Mouse (Mus musculus) 3T3-L1 (cell line): ENCODE results near the gene Foxe1.
A peak's percentile ranks its signal among the peaks of the same experiment; 100 is the strongest.

ENCODE experiments used
- DNase-seq: peaks from one replicate; pipeline ENCODE4 v3.0.0-alpha.2; 2015; ENCODE audit warnings: low read depth, low spot score

Gene Foxe1

DNA sequence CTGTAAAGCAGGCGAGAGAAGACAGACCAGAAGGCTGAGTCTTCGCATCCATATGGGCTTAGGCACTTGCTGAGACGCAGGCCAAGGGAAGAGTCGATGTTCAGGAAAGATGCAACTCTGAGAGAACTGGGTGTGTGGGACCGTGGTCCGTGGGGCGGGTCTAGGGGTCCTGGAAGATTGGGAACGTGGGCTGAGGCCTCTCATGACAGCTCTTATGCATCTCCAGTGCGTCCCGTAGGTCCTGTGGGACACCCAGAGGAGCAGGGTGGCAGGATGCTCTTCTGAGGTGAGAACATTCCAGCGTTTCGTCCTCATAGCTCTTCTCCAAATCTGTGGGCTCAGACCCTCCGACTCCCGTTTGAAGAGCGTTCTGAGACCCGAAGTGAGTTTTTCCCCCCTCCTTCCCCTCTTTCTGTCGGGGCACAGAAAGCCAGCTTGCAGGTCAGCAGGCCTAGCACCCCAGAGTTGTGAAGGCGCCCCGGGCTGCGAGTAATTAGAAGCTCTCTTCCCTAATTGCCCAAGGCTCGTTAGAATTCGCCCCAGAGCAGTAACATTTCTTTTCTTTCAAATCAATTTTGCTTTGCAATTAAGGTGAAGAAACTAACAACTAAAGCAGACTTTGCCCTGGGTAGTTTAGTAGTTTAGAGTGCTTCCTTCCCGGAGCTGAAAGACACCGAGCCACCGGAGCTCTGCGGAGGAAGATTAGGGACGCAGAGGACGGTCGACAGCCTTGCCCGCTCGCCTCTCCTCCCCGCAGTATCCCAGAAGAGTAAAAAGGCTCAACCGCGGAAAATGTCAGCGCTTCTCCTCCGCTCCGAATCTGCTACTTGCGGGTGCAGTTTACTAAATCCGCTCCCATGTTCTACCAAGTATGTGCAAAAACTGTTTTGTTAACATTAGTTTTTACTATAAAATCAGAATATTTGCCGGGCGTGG lies 4.4 kb downstream of the Foxe1 start:
- DNase-seq: no peak

DNA sequence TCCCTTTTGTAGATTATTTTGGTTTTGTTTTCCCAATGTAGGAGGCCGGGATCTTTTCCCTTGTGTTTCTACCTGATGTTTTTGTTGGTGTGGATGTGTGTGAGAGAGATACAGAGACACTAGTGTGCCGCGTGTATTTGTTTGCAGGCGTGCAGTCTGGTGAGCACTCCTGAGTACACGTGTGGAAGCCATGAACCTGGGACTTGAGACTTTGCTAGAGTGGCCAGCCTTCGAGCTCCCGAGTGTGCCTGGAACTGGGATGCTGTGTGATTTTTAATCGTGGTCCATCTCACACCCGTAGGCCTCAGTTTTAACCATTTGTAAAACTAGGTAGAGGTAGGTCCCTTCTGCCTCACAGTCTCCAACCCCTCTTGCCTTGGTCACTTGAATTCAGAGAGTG lies 5.5 kb downstream of the Foxe1 start:
- no peak for DNase-seq

DNA sequence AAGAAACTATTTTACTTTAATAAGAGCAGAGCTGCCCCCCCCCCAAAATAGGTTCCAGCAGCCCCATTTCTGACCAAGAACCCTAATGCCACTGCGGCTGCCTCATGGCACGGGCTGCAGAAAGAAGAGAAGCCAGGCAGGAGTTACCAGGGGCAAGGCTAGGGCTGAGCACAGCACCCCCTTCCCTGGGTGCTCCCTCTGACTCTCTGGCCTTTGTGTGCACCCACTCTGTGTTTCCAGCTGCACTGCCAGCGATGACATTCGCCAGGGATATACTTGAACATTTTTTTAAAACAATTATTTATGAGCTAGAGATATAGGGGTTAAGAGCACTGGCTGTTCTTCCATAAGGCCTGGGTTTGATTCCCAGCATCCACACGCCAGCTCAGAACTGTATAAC lies 6.1 kb downstream of the Foxe1 start:
- DNase-seq: no peak

DNA sequence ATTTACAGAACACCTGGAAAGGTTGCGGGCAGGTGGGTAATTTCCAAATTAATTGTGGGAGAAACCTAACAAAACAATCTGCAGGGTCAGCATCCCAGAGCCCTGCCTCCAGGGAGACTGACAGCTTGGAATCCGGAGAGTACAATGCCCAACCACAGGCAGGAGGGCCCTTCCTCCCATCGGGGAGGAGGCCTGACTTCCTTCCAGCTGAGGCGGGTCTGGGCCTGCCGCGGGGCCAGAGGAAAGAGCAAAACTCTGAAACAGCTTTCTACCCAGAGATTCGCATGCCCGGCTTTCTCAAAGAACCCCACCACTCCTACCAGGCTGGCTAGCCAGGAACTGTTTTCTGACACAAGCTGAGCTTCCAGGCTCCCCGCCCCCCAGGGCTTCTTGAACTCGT lies 9.6 kb downstream of the Foxe1 start:
- no peak for DNase-seq

DNA sequence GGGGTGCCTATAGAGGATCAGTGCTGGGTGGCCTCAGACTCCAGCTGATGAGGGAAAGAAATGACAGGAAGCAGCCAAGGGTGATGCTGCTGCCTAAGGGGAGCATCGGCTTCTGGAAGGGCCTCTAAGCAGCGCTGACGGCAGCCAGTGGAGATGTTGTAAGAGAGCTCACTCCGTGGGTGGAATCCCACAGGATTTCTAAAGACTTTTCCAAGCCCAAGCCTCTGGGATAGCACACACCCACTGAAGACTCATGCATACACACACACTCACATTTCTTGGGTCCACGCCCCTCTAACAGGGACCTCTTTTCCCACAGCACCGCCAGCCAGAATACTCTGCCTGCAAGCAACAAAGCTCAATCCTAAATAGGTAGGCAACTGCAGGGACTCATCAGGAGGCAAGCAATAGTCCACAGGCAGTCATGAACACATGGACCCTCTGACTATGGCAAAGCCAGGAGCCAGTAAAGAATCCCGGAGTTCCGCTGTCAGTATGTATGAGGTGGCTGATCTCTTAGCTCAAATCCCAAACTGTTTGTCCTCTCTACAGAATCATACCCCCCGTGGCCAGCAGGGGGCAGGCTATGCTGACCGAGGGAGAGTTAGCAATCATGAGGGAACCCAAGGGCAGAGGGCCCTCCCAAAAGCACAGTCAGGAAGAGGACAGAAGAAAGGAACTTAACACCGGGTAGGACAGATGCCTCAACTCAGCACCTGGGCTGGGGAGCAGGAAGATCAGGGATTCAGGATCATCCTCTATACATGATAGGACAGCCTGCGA lies 13.1 kb downstream of the Foxe1 start:
- peak; percentile 74 for DNase-seq

DNA sequence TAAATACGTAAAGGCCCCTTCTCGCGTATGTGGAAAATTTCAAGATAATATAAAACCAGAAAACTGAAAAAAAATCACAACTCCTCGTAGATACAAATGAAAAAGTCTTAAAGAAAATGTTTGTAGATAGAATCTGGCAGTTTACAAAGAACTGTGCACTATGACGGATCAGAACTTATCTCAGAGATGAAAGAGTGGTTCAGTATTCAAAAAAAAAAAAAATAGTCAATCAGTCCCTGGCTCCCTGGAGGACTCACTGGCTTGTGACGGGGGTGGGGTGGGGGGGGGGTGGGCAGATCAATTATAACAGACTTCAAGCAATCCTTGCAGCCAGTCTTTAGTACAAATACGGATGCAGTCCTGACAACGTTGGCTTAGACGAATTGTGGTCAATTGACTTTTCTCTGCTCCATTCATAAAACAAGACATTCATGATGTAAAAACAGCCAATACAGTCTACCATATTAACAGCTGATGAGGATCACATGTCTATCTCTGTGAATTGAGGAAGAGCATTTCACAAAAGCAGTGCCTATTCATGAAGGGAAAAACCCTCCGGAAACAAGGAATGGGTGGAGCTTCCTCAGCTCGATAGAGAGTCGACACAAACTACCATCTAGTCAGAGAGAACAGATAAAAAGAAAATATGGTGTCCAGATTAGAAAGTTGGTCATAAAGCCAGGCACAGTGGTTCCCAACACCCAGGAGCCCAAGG lies 16.3 kb downstream of the Foxe1 start:
- no peak for DNase-seq

DNA sequence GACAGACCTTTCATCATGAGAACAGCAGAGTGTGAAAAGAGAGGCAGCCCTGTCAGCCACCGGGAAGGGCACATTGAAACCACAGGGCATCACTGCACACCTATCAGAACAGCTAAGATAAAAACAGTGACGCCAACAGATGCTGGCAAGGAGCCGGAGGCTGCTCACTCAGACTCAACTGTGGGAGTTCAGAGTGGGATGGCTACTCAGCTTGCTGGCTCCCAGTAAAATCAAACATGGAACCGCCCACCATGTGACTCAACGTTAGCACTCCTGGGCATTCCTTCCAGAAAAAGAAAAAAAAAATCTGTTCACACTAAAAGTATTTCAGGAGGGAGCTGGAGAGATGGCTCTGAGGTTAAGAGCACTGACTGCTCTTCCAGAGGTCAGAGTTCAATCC lies 17.8 kb downstream of the Foxe1 start:
- peak; percentile 79 for DNase-seq

DNA sequence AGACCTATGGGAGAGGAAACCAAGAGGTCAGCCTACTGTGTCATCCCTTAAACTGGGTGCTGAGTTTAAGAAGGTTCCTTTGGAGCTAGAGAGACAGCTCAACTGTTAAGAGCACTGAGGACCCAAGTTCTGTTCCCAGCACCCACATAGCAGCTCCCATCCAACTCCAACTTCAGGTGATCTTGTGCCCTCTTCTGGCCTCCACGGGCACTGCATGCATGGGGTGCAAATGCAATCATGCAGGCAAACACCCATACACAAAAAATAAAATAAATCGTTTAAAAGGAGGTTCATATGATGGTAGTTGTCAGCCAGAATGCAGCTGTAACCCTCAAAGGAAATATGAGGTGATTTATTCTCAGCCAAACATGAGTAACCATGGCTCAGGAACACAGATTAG lies 21.0 kb downstream of the Foxe1 start:
- no peak for DNase-seq

DNA sequence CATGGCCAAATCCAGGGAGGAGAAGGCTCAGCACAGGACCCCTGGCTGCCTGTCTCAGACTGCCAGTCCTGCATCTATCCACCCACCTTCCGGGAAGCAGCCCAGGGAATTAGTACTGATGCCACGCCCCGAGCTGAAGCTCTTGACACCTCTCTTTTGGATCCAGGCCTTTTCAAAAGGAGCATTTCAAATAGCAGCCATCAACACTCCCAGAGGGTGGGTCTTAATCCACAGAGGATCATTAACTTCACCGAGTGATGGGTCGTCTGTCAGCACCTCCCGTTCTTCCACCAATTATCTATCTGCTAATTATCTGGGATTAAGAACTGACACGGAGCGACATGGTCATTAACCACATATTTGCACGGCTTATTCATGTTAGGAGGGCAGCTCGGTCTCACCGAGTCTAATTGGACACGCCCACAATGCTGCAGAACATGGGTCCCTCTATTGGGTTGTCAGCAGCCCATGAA lies 24.1 kb downstream of the Foxe1 start:
- DNase-seq: no peak

DNA sequence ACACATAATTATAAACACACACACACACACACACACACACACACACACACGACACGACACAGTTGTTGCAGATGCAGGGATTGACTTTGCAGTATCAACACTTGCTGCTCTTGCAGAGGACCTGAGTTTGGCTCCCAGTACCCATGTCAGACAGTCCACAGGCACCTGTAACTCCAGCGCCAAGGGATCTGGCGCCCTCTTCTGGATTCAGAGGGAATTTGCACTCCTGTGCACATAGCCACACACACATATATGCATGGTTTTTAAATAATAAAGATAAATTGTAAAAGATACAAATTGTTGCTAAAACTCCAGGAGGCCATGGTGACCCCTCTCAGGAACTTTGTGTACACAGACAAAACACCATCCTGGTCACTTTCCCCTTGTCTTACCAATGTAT lies 25.7 kb downstream of the Foxe1 start:
- peak; percentile 9 for DNase-seq

DNA sequence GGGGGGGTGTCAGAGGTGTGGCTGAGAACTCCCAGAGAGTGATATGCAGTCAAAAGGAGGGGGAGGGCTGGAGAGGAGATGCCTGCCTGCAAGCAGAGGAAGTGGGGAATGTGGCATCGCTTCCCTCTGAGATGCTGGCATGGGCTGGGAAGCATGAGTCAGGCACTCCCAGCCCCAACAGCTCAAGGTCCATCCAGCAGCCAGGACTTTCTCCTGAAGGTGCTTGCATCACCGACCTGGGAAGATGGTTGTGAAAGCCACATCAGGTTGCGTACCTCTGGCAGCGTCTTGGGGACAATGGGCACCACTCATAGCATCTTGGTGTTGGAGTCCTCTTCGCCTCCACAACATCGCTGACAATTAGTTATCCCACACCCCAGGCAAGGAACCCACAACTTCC lies 27.0 kb downstream of the Foxe1 start:
- DNase-seq: peak; percentile 74

DNA sequence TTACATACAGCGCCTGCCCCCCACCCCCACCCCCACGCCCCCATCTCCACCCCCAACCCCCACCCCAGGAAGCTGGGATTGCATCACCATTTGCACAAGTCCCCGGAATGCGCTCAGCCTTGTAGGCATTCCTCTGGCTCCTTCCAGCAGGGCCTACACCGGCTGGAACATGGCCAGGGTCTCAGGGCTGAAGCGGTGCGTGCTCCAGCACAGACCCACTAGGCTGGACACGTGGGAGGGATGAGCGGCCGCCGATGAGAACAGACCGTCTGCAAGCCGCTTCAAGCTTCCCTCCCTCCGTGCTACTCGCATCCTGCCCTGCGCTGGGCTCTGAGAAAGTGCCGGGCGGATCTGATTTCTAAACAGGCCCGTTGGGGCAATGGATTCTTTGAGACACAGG lies 27.6 kb downstream of the Foxe1 start:
- peak; percentile 76 for DNase-seq

DNA sequence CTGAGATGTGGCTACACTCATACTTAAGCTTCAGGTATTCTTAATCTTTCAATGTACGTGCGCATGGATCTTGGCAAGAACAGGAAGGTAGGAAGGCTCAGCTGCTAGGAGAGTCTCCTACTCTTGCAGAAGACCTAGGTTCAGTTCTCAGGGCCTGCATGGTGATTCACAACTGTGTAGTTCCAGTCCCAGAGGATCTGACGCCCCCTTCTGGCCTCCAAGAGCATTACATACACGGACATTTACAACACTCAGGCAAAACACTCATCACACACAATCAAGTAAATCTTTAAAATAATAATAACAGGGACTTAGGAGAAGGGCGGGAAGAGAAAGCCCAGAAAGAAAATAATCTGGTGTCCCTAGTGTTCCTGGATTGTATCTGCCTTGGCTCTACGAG lies 31.0 kb downstream of the Foxe1 start:
- DNase-seq: peak; percentile 52

DNA sequence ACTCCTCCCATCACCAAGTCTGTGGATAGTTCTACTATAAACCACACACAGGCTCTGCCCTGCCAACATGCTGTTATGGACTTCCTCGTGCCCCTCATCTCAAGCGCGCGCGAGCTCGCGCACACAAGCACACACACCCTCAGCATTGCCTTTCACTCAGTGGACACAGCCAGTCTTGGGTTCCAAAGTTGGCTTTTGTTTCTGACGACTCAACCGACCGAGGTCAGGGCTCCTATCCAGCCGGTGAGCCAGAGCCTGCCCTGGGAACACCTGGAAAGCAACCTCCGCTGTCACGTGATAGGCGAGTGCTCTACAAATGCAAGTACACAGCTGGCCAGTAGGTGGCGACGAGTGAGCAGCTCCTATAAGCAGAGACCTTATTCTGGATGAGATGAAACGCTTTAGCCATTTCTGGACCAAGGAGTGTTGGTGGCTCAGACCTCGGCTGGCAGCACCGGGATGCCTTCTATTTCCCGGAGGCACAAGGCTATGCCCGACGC lies 31.5 kb downstream of the Foxe1 start:
- DNase-seq: peak; percentile 73

DNA sequence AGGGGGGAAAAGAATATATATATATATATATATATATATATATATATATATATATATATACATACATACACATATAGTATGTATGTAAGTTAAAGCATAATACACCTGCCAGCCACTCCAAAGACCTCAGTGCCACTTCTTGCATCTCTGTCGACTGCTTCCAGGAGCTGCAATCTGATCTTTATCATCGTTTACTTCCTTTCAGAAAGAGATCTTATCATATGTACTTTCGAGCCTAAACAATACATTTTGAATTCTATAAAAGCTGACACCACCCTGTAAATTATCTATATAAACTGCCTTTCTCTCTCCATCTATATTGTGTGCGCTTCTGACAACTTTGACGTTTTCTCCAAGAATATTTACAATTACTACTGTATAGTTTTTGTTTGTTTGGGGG lies 45.1 kb downstream of the Foxe1 start:
- DNase-seq: no peak

DNA sequence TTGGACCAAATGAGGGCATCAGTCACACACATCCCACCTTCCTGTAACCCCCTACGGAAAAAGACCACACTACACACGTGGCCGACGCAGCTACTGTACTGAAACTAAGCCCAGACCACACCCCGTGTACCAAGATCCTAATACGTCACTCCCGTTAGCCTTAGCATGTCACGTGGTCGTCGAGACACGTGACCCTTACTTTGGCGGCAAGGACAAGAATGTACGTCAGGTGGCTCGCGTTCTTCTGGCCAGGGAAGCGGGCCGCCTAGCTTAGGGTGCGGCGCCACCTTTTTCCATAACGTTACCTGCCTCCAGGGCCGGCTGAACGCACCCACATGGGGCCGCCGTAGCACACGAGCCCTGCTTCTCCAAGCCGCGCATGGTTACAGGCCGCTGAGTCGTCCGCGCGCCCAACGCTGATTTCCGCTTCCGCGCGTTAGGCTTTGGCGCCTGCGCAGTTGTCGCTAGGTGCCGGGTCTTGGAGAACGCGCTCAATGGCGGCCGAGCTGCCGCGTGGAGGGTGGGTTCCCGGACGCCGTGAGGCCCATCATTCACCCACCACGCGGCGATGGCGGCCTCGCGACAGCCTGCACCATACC lies 45.7 kb downstream of the Foxe1 start, which contains the start of gene Trmo:
Trmo (minus strand) TSS at position 425 of the 599 bp plus-strand sequence.
- peak; percentile 97 for DNase-seq

DNA sequence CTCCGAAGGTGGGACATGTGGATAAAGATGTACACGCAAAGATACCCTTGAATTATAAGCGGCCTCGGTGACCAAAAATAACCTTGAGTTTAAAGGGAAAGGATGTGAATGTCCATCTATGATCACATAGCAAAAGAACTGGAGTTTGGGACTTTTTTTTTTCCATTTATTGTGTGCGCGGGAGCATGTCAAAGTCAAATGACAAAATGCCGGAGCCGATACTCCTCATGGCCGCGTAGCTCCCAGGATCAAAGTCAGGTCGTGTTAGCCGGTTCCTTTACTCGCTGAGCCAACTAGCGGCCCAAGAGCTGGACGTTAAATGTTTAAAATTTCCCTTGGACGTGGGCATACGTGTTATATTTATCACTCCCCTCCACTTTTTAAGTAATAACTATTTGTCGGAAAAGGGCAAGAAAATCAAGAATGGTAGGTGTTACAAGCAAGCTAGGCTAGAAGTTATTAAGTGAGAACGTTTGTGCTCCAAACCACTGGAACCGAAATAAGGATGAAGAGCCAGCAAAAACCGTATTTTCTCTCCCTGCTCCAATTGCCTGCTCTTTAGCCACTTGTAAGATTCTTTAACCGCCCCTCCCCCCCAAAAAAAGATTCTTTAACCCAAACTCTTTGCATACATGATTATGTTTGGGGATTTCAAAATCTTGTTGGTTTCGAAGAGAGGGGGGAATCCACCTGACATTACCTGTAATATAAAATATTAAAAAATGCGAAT lies 46.4 kb downstream of the Foxe1 start:
- peak; percentile 69 for DNase-seq

DNA sequence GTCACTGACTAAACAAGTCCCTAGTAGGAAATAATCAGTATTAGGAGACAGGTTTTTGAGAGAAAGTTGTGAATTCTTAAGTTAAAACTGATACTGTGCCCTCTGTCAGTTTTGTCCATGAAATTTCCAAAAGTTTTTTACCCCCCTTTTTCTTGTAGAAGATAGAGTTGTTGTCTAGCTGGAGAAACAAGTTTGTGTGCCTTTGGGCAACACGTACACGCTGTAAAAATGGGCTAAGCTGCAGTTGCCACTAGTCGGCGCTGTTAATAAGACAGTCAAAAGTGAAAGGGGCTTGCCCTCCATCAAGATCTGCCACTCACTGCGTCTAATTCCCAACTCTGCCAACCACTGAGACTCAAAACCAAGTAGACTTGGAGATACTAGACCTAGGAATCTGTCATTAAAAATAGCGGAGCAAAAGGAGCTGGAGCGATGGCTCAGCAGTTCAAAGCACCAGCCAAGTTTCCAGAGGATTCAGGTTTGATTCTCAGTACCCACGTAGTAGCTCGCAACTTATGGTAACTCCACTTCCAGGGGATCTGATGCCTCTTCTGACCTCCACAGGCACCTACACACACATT lies 47.1 kb downstream of the Foxe1 start:
- DNase-seq: peak; percentile 92

DNA sequence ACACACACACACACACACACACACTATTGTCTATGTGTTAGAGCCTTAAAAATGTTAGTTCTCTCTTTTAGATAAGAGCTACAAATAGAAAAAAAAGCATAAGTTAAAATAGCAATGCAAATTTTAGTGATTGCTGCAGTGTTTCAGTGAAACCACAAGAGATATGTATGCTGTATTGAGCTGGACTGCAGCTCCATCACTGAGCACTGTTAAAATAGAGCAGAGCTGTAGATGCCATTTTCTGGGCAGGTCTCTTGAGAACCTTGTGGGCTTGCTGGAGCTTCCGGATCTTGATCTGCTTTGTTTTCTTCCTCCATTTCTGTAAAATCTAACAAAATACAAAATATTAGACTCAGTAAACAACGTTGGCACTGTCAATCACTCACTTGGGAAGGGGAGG lies 51.0 kb downstream of the Foxe1 start:
- no peak for DNase-seq

DNA sequence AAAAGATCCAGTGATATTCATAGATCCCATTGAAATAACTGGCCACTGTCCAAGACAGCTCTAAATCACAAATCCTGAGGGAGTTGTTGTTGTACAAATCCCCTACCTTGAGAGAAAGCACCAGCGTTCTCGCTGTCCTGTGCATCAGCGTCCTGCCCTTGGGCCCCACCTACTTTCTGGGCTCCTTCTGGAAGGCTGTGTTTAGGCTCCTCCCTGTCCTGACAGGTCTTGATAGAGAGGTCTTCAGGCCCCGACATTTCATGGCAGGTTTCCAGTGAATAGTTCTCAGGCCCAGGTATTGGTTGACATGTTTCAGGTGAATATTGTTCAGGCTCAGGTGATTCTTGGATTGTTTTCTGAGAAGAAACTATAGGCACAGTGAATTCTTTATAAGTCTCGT lies 52.3 kb downstream of the Foxe1 start:
- DNase-seq: no peak
